7 mouse cellular contexts compared by ENCODE assay signal in genomic region chr11:60384762-60385421, GRCm38 (mm10). TPM values are rescaled to one million over a fixed set of nuclear protein-coding genes. Genes with fewer than 3 reads are reported as not detected.
DNase-seq lines count a peak whose midpoint lies in the region; ATAC-seq and TF ChIP-seq lines count a peak whose summit lies in the region.

No protein-coding gene starts in this region.

- intact Hi-C loops in left cerebral cortex, postnatal 14 days (cut with DNase I), result loop anchor here (2.0 kb wide), 1 partner anchor 32 kb away; the partner anchor contains the start of genes Drc3 and Tom1l2

- no peaks in the 10 kb centered on the region for H3K36me3 ChIP-seq in ES-E14 (ENCODE audit: control insufficient read depth, insufficient read depth, low read length, poor library complexity, severe bottlenecking)

- H3K27ac ChIP-seq in ES-E14 (ENCODE audit: insufficient read depth, low read depth, low read length, poor library complexity, severe bottlenecking), result no peak overlapping the region

- peak overlapping the region; percentile 42 to 50 for H3K4me3 ChIP-seq in ES-E14 (ENCODE audit: insufficient read depth in 1 of 2, low read depth in 1 of 2, low read length in 2 of 2, poor library complexity in 1 of 2, severe bottlenecking in 1 of 2)

- peak overlapping the region; percentile 14; the same call in 1 of the 2 replicates for H3K9ac ChIP-seq in ES-E14 (ENCODE audit: insufficient read depth, low read depth, low read length, poor library complexity, severe bottlenecking)

- no peak for ATAC-seq in monocyte, adult 5-6 weeks (replicated peaks; ENCODE audit: insufficient number of reproducible peaks, low FRiP score, low TSS enrichment, poor library complexity, severe bottlenecking)

- no peak for DNase-seq in ES-E14 (ENCODE audit: low read depth, low spot score)
- DNase-seq in cerebellum, adult 8-10 months, result peak; percentile 24
- DNase-seq in frontal cortex, postnatal 25 days (ENCODE audit: low spot score in 2 of 2), result peak; percentile 43 to 51
- peak; percentile 76 to 85 for DNase-seq in left cerebral cortex, postnatal 14 days (ENCODE audit: low spot score in 2 of 2)
- DNase-seq in right cerebral cortex, adult 18-20 months, result peak; percentile 85
- DNase-seq in thymus, postnatal 14 days, result no peak

- H3K9me3 ChIP-seq in ES-E14 (ENCODE audit: control insufficient read depth, insufficient read depth, low read depth, low read length), result no peaks in the 10 kb centered on the region

- in situ Hi-C loops in ES-E14 (cut with MboI; ENCODE audit: low sequenced_read_pairs in 2 of 2, unreplicated experiment in 2 of 2), result no loop called here

- H3K4me1 ChIP-seq in ES-E14 (ENCODE audit: control insufficient read depth in 2 of 2, insufficient read depth in 2 of 2, low read length in 2 of 2, poor library complexity in 1 of 2), result peaks cover 0 to 4% of the 10 kb centered on the region in 2 experiments; a peak in 1 of 4 replicates

TF ChIP-seq in ES-E14, 5 proteins besides CTCF, POLR2A, EP300 and RAD21:
- TF ChIP-seq HCFC1 (IDR thresholded peaks at IDR 0.05; ENCODE audit: borderline replicate concordance, insufficient read depth, low read length) (no peak), ZC3H11A (IDR thresholded peaks at IDR 0.05; ENCODE audit: borderline replicate concordance, low read depth, low read length) (no peak), MAFK (IDR thresholded peaks at IDR 0.05; ENCODE audit: insufficient read depth, low read depth, low read length) (no peak), ZNF384 (IDR thresholded peaks at IDR 0.05; ENCODE audit: low read depth, low read length) (no peak), CHD2 (IDR thresholded peaks at IDR 0.05; ENCODE audit: low read depth, low read length) (no peak)

RNA-seq across cellular contexts. Expression of gene Drc3, which starts 31.8 kb away (rescaled TPM):
- 1.9 and 2.0 TPM in 2 replicates for total RNA-seq in ES-E14 (2012; rRNA removed)
- 10 to 100 TPM; 11.7 to 13.6 TPM for total RNA-seq in left cerebral cortex, postnatal 14 days (2021)
- total RNA-seq in monocyte, adult 5-6 weeks (2017), result 0.39 TPM in 1 of 3 replicates, not detected in the others

RNA-seq across cellular contexts. Expression of gene Gid4, which starts 32.1 kb away (rescaled TPM):
- total RNA-seq in ES-E14 (2012; rRNA removed), result 19.6 and 19.7 TPM in 2 replicates
- 10 to 100 TPM; 43.0 to 44.7 TPM for total RNA-seq in left cerebral cortex, postnatal 14 days (2021)
- 8.1 to 14.6 TPM (median 11.8 TPM) in 3 replicates for total RNA-seq in monocyte, adult 5-6 weeks (2017)

RNA-seq across cellular contexts. Expression of gene Tom1l2, which starts 32.2 kb away (rescaled TPM):
- total RNA-seq in ES-E14 (2012; rRNA removed), result 9.3 and 10.4 TPM in 2 replicates
- total RNA-seq in left cerebral cortex, postnatal 14 days (2021), result 100 to 1,000 TPM; 163 to 172 TPM
- 4.2 to 14.6 TPM (median 9.3 TPM) in 3 replicates for total RNA-seq in monocyte, adult 5-6 weeks (2017)

RNA-seq across cellular contexts. Expression of gene Atpaf2, which starts 33.4 kb away (rescaled TPM):
- 32.5 and 34.3 TPM in 2 replicates for total RNA-seq in ES-E14 (2012; rRNA removed)
- 10 to 100 TPM; 28.7 to 30.4 TPM for total RNA-seq in left cerebral cortex, postnatal 14 days (2021)
- total RNA-seq in monocyte, adult 5-6 weeks (2017), result 27.7 to 54.4 TPM (median 42.7 TPM) in 3 replicates

Comparison
In these comparisons a context has a peak if more than half of its experiments do, and no peak if none do; other contexts are left out.
1. DNase-seq: peak in cerebellum, adult 8-10 months (single experiment), frontal cortex, postnatal 25 days (2 of 2), left cerebral cortex, postnatal 14 days (2 of 2) and right cerebral cortex, adult 18-20 months (single experiment); none in ES-E14 (single experiment) and thymus, postnatal 14 days (single experiment).
2. RNA of gene Tom1l2, which starts 32.2 kb away (total RNA-seq): 163 to 172 TPM in left cerebral cortex, postnatal 14 days; 9.3 to 10.4 TPM in ES-E14 and 4.2 to 14.6 TPM in monocyte, adult 5-6 weeks; every median in the first group is over 10 times any median in the second.